Mouse (Mus musculus) C2C12 (cell line): ENCODE measurements at regions not wholly inside any gene's neighbourhood (a gene's known extent, or its start where the extent isn't known, plus 50 kb on each side); places are given as distances from the start of the nearest gene placed in this dataset.

Experiments
- H3K27me3 ChIP-seq: one replicate; pipeline ENCODE4 v1.6.1; 2011; ENCODE audit not compliant: control insufficient read depth, insufficient read depth, insufficient read length
- H3K36me3 ChIP-seq: one replicate; pipeline ENCODE4 v1.6.1; 2011; ENCODE audit not compliant: control insufficient read depth, insufficient read depth
- H3K4me3 ChIP-seq: one replicate; pipeline ENCODE4 v1.5.1; 2011; ENCODE audit warnings: mild to moderate bottlenecking, control low read depth; ENCODE audit not compliant: poor library complexity, insufficient read depth, severe bottlenecking
- H3K79me2 ChIP-seq: one replicate; pipeline ENCODE4 v1.6.1; 2011; ENCODE audit not compliant: control insufficient read depth, insufficient read depth
- H3K79me3 ChIP-seq: one replicate; pipeline ENCODE4 v1.6.1; 2011; ENCODE audit warnings: low read depth, control low read depth
- H3ac ChIP-seq: one replicate; pipeline ENCODE3; 2011; ENCODE audit warnings: low read depth; ENCODE audit not compliant: control insufficient read depth, insufficient read length
- CEBPB ChIP-seq: IDR thresholded peaks from one replicate; pipeline ENCODE4 v1.6.1; 2011; ENCODE audit warnings: low read depth, mild to moderate bottlenecking, control low read depth, moderate library complexity
- CTCF ChIP-seq: IDR thresholded peaks from one replicate; pipeline ENCODE4 v1.5.1; 2011; ENCODE audit not compliant: control insufficient read depth, insufficient read depth, insufficient read length
- FOSL1 ChIP-seq: IDR thresholded peaks from one replicate; pipeline ENCODE4 v1.8.0; 2011; ENCODE audit warnings: mild to moderate bottlenecking, low read length; ENCODE audit not compliant: poor library complexity, insufficient read depth, severe bottlenecking
- MAX ChIP-seq: IDR thresholded peaks from one replicate; pipeline ENCODE4 v1.6.1; 2011; ENCODE audit warnings: mild to moderate bottlenecking, control low read depth
- MYOD1 ChIP-seq: IDR thresholded peaks from one replicate; pipeline ENCODE4 v1.6.1; 2011; ENCODE audit warnings: low read depth; ENCODE audit not compliant: control insufficient read depth, insufficient read length
- MYOG ChIP-seq: IDR thresholded peaks from one replicate; pipeline ENCODE4 v1.6.1; 2011; ENCODE audit not compliant: control insufficient read depth, insufficient read length; ENCODE audit errors: extremely low read depth
- USF1 ChIP-seq: IDR thresholded peaks from one replicate; pipeline ENCODE4 v1.6.1; 2011; ENCODE audit warnings: low read depth, mild to moderate bottlenecking, control low read depth, moderate library complexity

DNA sequence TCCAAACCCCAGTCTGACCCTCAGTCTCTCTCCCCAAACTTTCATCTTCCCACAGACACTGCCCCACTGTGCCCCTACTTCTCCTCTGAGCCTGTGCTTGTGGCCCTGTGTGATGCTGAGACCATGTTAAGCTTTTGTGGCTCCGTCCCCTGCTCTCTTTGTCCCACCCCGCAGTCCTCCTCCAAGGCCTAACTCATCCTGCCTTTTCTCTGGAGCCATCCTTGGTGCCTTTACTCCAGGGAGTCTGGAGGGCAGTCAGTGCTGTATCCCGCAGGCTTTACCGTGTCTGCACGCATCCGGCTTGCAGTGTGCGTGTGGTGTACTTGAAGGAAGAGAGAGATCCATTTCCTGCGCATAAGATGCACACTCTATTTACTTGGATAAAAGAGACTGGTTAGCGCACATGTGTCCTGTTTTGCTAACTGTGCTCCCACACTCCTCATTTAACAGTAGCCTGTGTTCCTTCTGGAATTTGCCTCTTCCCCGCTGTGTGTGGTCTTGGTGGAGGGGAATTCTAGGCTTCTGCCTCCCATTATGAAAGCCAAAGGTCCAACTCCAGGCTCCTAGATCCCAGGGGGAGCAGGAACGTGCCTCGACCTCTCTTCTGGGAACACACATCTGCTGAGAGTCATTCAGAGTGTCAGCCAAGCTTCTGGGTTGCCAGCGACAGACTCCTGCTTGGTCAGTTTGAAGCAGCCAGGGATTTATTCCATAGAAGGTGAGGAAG, 230.5 kb upstream of the Zmiz1 start:
- Histone ChIP-seq H3K27me3 (no peaks in the 10 kb centered on the region), H3ac (no peak overlapping the region), H3K4me3 (no peak overlapping the region), H3K79me2 (no peaks in the 10 kb centered on the region), H3K79me3 (no peaks in the 10 kb centered on the region), H3K36me3 (no peaks in the 10 kb centered on the region)
- TF ChIP-seq FOSL1 (no peak), CTCF (no peak), MAX (no peak), MYOG (no peak), MYOD1 (no peak), USF1 (no peak), CEBPB (no peak)

DNA sequence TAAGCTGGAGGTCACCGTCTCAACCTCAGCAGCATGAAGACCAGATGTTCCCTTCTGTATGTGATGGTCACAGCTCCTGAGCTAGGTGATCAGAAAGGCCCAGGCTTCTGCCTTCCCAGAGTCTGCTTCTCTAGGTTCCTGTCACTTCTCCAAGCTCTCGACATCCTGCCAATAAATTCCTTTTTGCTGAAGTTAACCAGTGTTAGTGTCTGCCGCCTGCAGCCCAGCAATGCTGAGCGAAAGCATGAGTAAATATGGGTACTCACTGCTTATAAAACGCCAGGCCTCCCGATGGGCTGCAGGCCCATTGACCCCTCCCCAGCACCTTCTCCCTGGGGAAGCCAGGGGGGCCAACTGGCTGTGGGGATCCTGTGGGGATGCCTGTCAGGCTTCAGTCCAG, 229.4 kb upstream of the Zmiz1 start:
- no peaks in the 10 kb centered on the region for H3K27me3 ChIP-seq
- TF ChIP-seq CEBPB (no peak), USF1 (no peak), CTCF (no peak), MYOD1 (no peak), MAX (no peak), FOSL1 (no peak), MYOG (no peak)
- H3K79me2 ChIP-seq: no peaks in the 10 kb centered on the region
- no peaks in the 10 kb centered on the region for H3K79me3 ChIP-seq
- no peaks in the 10 kb centered on the region for H3K36me3 ChIP-seq
- no peak overlapping the region for H3K4me3 ChIP-seq
- no peak overlapping the region for H3ac ChIP-seq

DNA sequence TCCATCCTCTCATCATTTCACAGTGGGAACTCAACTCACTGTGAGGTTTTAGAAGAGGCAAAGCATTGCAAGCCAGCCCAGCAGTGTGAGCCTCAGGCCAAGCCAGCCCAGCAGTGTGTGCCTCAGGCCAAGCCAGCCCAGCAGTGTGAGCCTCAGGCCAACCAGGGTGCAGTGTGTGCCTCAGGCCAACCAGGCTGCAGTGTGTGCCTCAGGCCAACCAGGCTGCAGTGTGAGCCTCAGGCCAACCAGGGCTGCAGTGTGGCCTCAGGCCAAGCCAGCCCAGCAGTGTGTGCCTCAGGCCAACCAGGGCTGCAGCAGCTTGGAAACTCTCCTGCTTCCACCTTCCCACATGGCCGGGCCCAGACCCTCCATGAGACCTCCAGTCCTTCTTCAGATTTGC, 227.1 kb upstream of the Zmiz1 start:
- TF ChIP-seq CTCF (no peak), MYOD1 (no peak)
- no peaks in the 10 kb centered on the region for H3K36me3 ChIP-seq
- no peak overlapping the region for H3ac ChIP-seq
- H3K79me3 ChIP-seq: no peaks in the 10 kb centered on the region
- no peaks in the 10 kb centered on the region for H3K27me3 ChIP-seq
- H3K4me3 ChIP-seq: no peak overlapping the region
- H3K79me2 ChIP-seq: no peaks in the 10 kb centered on the region

DNA sequence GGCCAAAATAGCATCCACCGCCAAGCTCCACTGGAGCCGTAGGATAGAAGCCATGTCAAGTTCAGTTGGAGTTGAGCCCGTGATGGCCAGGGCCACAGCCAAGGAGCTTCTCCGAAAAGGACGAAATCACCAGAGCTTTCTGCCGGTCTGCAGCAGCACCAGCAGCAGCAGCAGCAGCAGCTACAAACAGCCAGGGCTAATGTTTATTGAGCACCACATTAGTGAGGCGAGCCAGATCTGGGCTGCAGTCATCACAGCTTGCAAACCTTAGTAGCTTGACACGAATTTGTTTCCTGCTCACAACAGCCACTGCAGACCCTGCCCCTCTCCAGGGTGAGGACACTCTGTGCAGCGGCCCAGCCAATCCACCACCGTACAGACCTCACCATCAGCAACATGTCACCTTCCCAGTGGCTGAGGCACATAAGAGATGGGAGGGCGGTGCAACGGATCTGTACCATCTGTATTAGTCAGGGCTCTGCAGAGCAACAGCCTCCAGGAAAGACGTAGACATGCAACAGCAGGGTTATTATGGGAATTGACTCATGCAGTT, 222.5 kb upstream of the Zmiz1 start:
- Histone ChIP-seq H3ac (no peak overlapping the region), H3K4me3 (no peak overlapping the region), H3K27me3 (no peaks in the 10 kb centered on the region), H3K79me2 (no peaks in the 10 kb centered on the region), H3K36me3 (no peaks in the 10 kb centered on the region), H3K79me3 (no peaks in the 10 kb centered on the region)
- TF ChIP-seq USF1 (no peak), CEBPB (no peak), MYOD1 (no peak), MYOG (no peak), MAX (no peak), CTCF (no peak), FOSL1 (no peak)

DNA sequence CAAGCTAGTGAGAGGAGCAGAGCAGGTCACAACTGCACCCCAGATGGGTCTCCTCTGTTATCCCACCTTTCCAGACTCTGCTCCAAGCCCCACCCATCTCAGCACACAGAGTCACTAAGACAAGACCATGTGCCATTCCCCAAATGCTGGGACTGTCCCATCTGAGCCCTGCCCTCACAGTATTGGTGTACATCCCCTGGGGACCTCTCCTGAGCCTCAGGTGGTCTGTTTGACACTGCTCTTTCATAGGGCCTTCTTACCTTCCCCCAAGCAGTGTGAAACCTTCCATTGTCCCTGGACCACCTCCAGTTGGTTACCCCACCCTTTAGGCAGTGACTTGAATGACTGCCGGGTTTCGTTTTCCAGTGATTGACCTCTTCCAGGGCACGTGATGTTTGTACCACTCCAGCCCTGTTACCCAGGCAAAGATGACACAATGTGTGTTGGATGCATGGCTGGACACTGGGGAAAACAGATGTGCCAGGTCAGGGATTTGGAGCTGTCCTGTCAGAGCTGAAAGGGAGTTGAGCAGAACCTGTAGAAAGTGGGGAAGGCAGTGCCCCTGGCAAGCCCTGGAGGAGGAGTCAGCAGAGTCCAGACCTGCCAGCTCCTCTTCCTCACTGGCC, 219.5 kb upstream of the Zmiz1 start:
- no peaks in the 10 kb centered on the region for H3K79me3 ChIP-seq

DNA sequence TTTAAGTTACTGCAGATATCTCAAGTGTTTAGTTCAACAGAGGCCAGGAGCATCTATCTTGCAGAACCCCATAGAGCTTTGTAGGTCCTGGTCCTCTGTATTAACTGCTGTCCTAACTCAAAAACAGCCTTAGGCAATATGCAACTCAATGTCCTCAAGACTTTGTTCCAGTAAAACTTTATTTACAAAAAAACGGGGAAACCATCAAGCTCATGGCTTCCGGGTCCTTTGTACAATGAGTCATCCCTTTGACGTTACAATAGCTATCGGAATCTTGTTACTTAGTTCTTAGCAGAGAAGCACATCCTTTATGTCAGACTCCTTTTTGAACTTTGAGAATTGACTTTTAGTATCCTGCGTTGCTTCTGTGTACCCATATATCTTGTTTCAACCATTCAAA, 216.2 kb upstream of the Zmiz1 start:
- TF ChIP-seq MYOG (no peak), USF1 (no peak), MAX (no peak), MYOD1 (no peak), CEBPB (no peak), CTCF (no peak), FOSL1 (no peak)
- Histone ChIP-seq H3K79me2 (no peaks in the 10 kb centered on the region), H3K36me3 (no peaks in the 10 kb centered on the region), H3K79me3 (no peaks in the 10 kb centered on the region), H3K4me3 (no peak overlapping the region), H3ac (no peak overlapping the region), H3K27me3 (no peaks in the 10 kb centered on the region)

More for the DNA sequence above, 219.5 kb upstream of the Zmiz1 start:
- no peaks in the 10 kb centered on the region for H3K36me3 ChIP-seq
- no peaks in the 10 kb centered on the region for H3K79me2 ChIP-seq
- no peak overlapping the region for H3ac ChIP-seq
- TF ChIP-seq CTCF (no peak), USF1 (peak; percentile 61)
- no peaks in the 10 kb centered on the region for H3K27me3 ChIP-seq
- H3K4me3 ChIP-seq: no peak overlapping the region
